Mouse (Mus musculus) neural tube, embryonic 15.5 days (tissue): ENCODE results near the gene Gpr87. TPM values are rescaled to one million over a fixed set of nuclear protein-coding genes. Genes with fewer than 3 reads are reported as not detected.

ENCODE experiments used
- ATAC-seq: fragments of 200-750 bp; cut with Nextera tagmentation; 2 replicates; pipeline ENCODE4 v1.8.0; 2017; ENCODE audit warnings: mild to moderate bottlenecking, moderate TSS enrichment, moderate library complexity; ENCODE audit not compliant: low FRiP score
- H3K27ac ChIP-seq: fragments of 300-500 bp; sonication (generic); replicated peaks from 2 replicates; pipeline ENCODE4 v1.5.1; 2015; ENCODE audit warnings: mild to moderate bottlenecking, inconsistent platforms
- H3K27me3 ChIP-seq: fragments of 300-500 bp; sonication (generic); replicated peaks from 2 replicates; pipeline ENCODE4 v1.6.1; 2015; ENCODE audit warnings: inconsistent platforms
- H3K36me3 ChIP-seq: fragments of 300-500 bp; sonication (generic); 2 replicates; pipeline ENCODE4 v1.6.1; 2015; ENCODE audit warnings: inconsistent platforms
- H3K4me1 ChIP-seq: fragments of 300-500 bp; sonication (generic); 2 replicates; pipeline ENCODE4 v1.6.1; 2015; ENCODE audit warnings: inconsistent platforms
- H3K4me2 ChIP-seq: fragments of 300-500 bp; sonication (generic); 2 replicates; pipeline ENCODE4 v1.6.1; 2015; ENCODE audit warnings: inconsistent platforms, mild to moderate bottlenecking, moderate library complexity
- H3K4me3 ChIP-seq: fragments of 300-500 bp; sonication (generic); replicated peaks from 2 replicates; pipeline ENCODE4 v1.5.1; 2015; ENCODE audit warnings: mild to moderate bottlenecking, inconsistent platforms
- H3K9ac ChIP-seq: fragments of 300-500 bp; sonication (generic); replicated peaks from 2 replicates; pipeline ENCODE4 v1.6.1; 2015; ENCODE audit warnings: mild to moderate bottlenecking, inconsistent platforms
- H3K9me3 ChIP-seq: fragments of 300-500 bp; sonication (generic); replicated peaks from 2 replicates; pipeline ENCODE4 v1.6.1; 2016; ENCODE audit warnings: inconsistent platforms
- WGBS: fragments of 180-500 bp; shearing (Covaris S2); methylation state at CpG from one replicate; pipeline ENCODE4 v1.1.7; 2015; ENCODE audit warnings: mixed read lengths; 5-methylcytosine and 5-hydroxymethylcytosine counted together
- polyA plus RNA-seq: library from polyadenylated mRNA; unstranded; fragments of >200 nt; fragmentation: Nextera tagmentation; extraction: Ambion mirVana; gene quantifications from 2 replicates; pipeline ENCODE4 v1.2.1, GENCODE M21; 2015

The Gpr87 gene
- polyA plus RNA-seq = 0.13 and 0.77 TPM in 2 replicates

DNA sequence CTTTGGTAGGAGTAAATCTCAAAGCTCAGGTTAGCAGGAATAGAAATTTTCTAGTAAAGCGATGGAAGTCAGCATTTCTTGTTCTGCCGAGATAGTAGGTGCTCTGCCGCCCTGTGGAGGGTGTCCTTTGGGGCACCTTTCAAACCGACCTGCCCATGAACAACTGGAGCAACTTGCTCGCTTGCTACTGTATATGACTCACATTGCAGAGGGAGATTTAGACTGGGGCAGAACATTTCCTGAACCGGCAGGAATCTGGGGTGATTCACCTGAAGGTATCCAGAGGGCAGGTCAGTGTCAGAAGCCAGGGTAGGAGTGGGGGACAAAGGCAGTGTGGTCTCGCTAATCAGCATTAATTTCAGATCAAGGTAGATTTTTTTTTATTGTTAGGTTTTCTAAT, at the start of gene Gpr87:
Gpr87 (minus strand) TSS at position 167 of the 400 bp plus-strand sequence.
- no peak within 1 kb of the TSS for H3K9ac ChIP-seq
- H3K27me3 ChIP-seq = no peaks in the 10 kb centered on the region
- no peaks in the 10 kb centered on the region for H3K4me1 ChIP-seq
- H3K9me3 ChIP-seq = no peaks in the 10 kb centered on the region
- H3K36me3 ChIP-seq = no peaks in the 10 kb centered on the region
- 92% methylated on average over 7 of the region's 7 CpGs for WGBS
- no peak within 1 kb of the TSS for H3K4me3 ChIP-seq
- no peak within 1 kb of the TSS for H3K4me2 ChIP-seq
- H3K27ac ChIP-seq = no peak within 1 kb of the TSS
- ATAC-seq = no peak

DNA sequence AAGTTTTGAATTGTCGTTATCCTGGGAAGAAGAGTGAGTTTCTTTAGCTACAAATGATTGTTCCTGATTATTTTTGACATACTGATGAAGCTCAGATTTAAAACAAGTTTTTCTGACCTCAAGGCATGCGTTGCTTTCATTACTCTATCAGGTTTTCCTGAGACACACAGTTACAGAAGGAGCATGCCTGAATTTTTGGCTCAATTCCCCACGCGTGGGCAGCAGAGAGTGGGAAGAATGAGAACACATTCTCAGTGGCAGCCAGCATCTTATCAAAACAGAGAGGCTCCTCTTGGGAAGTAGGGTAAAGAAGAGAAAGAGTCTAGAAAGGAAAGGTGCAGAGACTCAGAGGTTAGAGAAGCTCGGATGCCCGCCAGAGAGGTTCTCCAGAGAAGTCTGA, 48.5 kb upstream of the Gpr87 start:
- Histone ChIP-seq H3K9me3 (no peaks in the 10 kb centered on the region), H3K4me2 (no peak overlapping the region), H3K9ac (no peak overlapping the region), H3K27me3 (no peaks in the 10 kb centered on the region), H3K27ac (no peak overlapping the region), H3K4me3 (no peak overlapping the region), H3K36me3 (no peaks in the 10 kb centered on the region), H3K4me1 (no peaks in the 10 kb centered on the region)
- no peak for ATAC-seq
- WGBS = 84% methylated on average over 6 of the region's 6 CpGs

DNA sequence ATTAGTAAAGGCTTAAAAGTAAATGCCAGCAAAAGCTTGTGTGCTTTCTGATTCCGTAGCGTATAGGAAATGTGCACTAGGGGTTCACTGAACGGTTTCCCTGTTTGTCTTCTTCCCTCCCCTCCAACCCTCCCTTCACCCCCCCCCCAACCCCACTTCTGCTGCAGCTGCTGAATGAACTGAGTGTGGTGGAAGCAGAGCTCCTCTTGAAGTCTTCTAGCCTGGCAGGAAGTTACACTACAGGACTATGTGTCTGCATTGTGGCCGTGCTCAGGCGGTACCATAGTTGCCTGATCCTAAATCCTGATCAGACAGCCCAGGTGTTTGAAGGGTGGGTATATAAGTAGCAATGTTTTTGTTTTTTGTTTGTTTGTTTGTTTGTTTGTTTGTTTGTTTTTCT, 40.0 kb upstream of the Gpr87 start:
- Histone ChIP-seq H3K9me3 (no peaks in the 10 kb centered on the region), H3K27me3 (no peaks in the 10 kb centered on the region), H3K9ac (no peak overlapping the region), H3K4me1 (no peaks in the 10 kb centered on the region), H3K36me3 (0 out of 2 replicates have a peak, but pooled peaks cover 4% of the 10 kb centered on the region), H3K27ac (no peak overlapping the region), H3K4me2 (no peak overlapping the region), H3K4me3 (no peak overlapping the region)
- WGBS = 71% methylated on average over 5 of the region's 5 CpGs
- no peak for ATAC-seq

DNA sequence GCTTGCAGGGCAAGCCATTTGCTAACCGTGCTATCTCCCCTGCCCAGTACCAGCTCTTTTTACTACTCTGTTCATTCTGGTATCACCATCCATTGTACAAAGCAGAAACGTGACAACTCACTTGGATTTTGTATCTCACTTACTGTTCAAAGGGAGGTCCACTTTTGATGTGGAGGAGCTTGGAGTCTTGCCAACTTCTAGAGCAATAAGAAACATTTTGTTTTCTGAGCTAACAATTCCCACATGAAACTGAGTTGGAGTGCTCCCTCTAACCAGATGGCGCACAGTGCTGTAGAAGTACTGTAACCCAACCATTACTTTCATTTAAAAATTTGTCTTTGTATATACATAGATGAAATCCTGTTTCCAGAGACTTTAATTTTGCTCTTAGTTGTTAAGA, 36.0 kb upstream of the Gpr87 start:
- Histone ChIP-seq H3K27me3 (no peaks in the 10 kb centered on the region), H3K27ac (no peak overlapping the region), H3K4me2 (no peak overlapping the region), H3K9ac (no peak overlapping the region), H3K4me3 (no peak overlapping the region), H3K4me1 (no peaks in the 10 kb centered on the region), H3K9me3 (no peaks in the 10 kb centered on the region), H3K36me3 (0 out of 2 replicates have a peak, but pooled peaks cover 4% of the 10 kb centered on the region)
- 71% methylated on average over 3 of the region's 3 CpGs for WGBS
- no peak for ATAC-seq

DNA sequence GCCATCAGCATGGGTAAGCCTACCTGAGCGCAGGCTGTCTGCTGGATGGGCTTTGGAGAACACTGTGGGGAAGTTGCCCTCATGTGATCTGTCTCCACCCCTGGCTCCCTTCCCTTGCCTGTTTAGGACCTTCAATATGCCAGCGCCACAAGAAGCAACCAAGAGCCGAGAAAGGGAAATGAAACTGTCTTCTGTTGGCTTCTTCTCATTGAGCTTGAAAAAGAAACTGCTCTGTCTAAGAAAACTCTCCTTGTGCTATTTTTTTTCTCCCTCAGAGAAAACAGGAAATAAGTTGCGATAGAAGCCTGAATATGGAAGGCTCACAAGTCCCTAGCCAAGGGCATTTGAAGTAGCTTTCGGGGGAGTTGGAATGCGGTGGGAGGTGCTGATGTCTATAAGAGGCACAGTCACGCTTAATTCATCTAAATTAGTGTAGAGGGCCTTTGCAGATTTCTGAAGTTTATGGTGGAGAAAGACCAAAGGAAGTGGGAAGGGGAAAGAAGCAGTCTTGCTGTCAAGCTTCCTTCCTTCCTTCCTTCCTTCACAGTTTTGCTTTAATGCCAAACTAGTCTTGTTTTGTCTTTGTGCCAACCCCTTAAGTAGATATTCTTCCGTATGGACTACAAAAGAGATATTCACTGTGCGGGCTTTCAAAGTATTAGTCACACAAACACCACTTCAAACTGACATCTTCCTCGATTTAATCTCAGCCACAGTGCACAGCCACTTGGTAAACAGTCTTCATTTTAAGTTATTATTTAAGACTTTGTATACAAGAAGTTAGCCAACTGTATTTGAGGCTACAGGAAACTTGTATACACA, 34.0 kb upstream of the Gpr87 start:
- H3K27ac ChIP-seq = peak overlapping the region; percentile 24; the same call in 1 of the 2 replicates

DNA sequence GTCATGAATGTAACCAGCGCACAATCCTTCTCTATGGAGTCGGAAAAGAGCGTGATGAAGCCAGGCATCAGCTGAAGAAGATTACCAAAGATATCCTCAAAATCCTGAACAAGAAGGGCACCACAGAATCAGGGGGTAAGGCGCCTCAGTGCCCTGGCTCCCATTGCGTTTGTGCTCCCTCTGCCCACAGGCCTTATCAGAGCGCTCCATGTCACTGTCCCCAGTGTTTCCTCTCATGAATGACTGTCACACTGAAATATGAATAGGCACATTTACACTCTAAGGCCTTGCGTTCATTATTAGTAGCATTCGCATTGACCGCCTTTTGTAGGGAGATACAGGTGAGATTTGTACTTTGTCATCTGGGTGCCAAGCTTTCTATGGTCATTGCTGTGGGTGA, 32.8 kb upstream of the Gpr87 start:
- Histone ChIP-seq H3K9me3 (no peaks in the 10 kb centered on the region), H3K9ac (no peak overlapping the region), H3K4me1 (no peaks in the 10 kb centered on the region), H3K4me3 (no peak overlapping the region), H3K4me2 (no peak overlapping the region), H3K27ac (no peak overlapping the region), H3K36me3 (no peaks in the 10 kb centered on the region), H3K27me3 (no peaks in the 10 kb centered on the region)
- ATAC-seq = no peak
- 99% methylated on average over 9 of the region's 9 CpGs for WGBS

More for the DNA sequence above, 34.0 kb upstream of the Gpr87 start:
- Histone ChIP-seq H3K4me3 (no peak overlapping the region), H3K27me3 (no peaks in the 10 kb centered on the region), H3K4me1 (no peaks in the 10 kb centered on the region), H3K9ac (no peak overlapping the region), H3K9me3 (no peaks in the 10 kb centered on the region), H3K4me2 (no peak overlapping the region), H3K36me3 (0 out of 2 replicates have a peak, but pooled peaks cover 4% of the 10 kb centered on the region)
- no peak for ATAC-seq
- 47% methylated on average over 10 of the region's 10 CpGs for WGBS

DNA sequence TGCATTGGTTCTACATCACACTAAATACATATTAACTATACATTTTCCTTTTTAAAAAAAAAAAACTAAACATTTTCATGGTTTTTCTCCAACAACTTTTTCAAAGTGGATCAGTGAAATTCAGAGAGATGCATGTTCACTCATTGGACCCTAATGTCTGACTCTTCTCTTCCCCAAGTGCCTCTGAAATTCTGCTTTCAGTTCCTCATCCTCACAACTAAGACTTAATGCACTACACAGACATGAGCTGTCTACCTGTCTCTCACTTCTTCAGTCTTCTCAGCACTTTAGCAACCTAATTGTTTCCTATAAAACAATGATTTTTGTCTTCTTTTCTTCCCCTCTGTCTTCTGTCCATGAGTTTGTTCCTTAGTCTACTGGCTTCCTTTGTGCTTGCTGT, 30.5 kb upstream of the Gpr87 start:
- Histone ChIP-seq H3K4me1 (no peaks in the 10 kb centered on the region), H3K36me3 (no peaks in the 10 kb centered on the region), H3K9ac (no peak overlapping the region), H3K9me3 (no peaks in the 10 kb centered on the region), H3K27me3 (no peaks in the 10 kb centered on the region), H3K4me2 (no peak overlapping the region), H3K27ac (no peak overlapping the region), H3K4me3 (no peak overlapping the region)
- no peak for ATAC-seq

DNA sequence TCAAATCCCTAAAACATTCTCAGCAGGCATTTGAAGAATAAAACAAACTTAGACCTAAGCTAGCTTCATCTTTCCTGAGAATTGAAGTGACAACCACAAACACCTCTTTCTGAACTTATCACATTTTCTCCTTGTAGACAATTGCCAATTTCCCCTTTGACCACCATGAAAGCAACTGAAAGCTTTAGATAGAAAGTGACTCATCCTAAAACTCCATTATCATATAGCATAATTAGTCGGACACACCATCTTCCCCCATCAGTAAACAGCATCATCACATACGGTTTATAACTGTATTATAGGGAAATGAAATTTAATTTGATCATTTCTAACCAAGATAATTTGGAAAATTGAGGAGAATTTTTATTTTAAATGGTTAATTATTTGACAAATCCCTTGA, 27.4 kb upstream of the Gpr87 start:
- Histone ChIP-seq H3K27ac (no peak overlapping the region), H3K9me3 (no peaks in the 10 kb centered on the region)
- 91% methylated on average over 2 of the region's 2 CpGs for WGBS

DNA sequence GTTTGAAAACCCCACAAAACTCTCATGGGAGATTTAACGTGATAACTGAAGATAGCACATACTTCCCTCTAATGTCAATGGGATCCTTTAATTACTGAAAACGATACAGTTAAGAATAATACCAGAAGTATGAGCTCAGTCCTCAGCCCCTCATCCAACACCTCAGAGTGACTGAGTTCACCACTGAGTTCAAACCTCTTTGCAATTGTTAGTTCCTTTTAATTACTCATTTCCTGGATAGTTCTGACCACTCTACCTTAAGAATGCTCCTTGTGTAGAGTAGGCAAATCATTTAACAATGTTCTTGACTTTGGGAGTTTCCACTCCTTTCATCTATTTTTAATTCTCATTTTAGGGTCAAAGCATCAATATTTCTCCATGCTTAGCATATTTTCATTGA, 24.4 kb upstream of the Gpr87 start:
- whole genome bisulfite sequencing = 88% methylated on average over 2 of the region's 2 CpGs
- H3K36me3 ChIP-seq = no peaks in the 10 kb centered on the region
- H3K27me3 ChIP-seq = no peaks in the 10 kb centered on the region
- H3K4me1 ChIP-seq = no peaks in the 10 kb centered on the region
- no peak overlapping the region for H3K27ac ChIP-seq
- ATAC-seq = no peak
- H3K9me3 ChIP-seq = no peaks in the 10 kb centered on the region
- no peak overlapping the region for H3K9ac ChIP-seq
- no peak overlapping the region for H3K4me2 ChIP-seq
- no peak overlapping the region for H3K4me3 ChIP-seq

More for the DNA sequence above, 27.4 kb upstream of the Gpr87 start:
- H3K27me3 ChIP-seq = no peaks in the 10 kb centered on the region
- H3K9ac ChIP-seq = no peak overlapping the region
- H3K4me2 ChIP-seq = no peak overlapping the region
- H3K36me3 ChIP-seq = no peaks in the 10 kb centered on the region
- H3K4me3 ChIP-seq = no peak overlapping the region
- H3K4me1 ChIP-seq = no peaks in the 10 kb centered on the region
- no peak for ATAC-seq

DNA sequence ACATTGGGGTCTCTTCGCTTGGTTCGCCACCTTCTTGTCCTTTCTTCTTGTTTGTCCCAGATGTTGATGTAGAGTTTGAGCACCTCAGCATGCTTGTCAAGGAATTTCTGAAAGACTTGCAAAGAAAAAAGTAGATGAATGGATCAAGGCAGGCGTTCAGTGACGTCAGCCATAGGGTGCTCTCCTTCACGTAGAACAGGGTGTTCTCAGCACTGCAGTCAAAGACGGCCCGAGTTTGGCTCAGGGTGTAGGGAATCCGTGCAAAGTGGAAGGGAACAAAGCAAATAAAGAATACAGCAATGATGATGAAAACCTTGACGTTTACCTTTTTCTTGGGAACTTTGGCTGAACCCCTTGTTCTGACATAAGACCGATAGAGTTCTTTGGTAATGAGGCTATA, 22.3 kb upstream of the Gpr87 start:
- H3K9me3 ChIP-seq = no peaks in the 10 kb centered on the region
- H3K4me1 ChIP-seq = no peaks in the 10 kb centered on the region
- no peak for ATAC-seq
- H3K4me3 ChIP-seq = no peak overlapping the region
- H3K27ac ChIP-seq = no peak overlapping the region
- H3K4me2 ChIP-seq = no peak overlapping the region
- 95% methylated on average over 10 of the region's 10 CpGs for WGBS
- no peak overlapping the region for H3K9ac ChIP-seq
- no peaks in the 10 kb centered on the region for H3K27me3 ChIP-seq
- no peaks in the 10 kb centered on the region for H3K36me3 ChIP-seq

DNA sequence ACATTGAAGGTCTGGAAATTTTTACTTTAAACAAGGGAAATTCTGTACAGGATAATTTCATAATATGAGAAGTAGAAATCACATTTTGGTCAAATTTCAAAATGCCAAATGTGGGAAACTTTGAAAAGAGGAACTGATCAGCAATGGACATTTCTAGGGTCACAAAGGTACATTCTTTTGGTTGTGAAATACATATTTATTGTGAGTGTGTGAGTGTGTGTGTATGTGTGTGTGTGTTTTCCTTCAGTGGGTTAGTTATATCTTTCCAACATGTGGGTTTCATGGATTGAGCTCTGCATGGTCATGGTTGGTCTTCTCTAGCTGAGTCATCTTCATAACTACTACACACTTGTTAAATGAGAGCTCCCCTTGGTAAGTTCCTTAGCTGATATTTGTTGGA, 17.5 kb upstream of the Gpr87 start:
- Histone ChIP-seq H3K36me3 (no peaks in the 10 kb centered on the region), H3K27me3 (no peaks in the 10 kb centered on the region), H3K4me1 (no peaks in the 10 kb centered on the region), H3K9ac (no peak overlapping the region), H3K4me3 (no peak overlapping the region), H3K9me3 (no peaks in the 10 kb centered on the region), H3K4me2 (no peak overlapping the region), H3K27ac (no peak overlapping the region)
- ATAC-seq = no peak

DNA sequence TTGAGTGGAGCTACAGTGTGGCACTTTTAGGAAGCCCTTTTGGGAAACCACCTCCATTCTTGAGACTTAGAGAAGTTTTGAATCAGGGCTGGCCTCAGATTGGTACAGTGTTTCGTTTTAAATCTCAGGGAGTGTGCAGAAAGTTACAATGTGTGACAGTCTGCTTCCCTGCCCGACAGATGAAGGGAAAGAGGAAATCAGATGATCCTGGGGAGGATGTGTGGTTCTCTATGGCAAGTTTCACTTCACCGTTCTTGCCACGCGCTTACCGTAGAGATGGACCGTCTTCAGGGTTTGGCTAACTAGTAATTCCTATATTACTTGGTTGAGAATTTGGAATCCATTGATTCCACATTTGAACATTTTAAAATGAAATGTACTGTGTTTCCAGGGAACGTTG, 16.9 kb upstream of the Gpr87 start:
- Histone ChIP-seq H3K36me3 (no peaks in the 10 kb centered on the region), H3K27ac (no peak overlapping the region), H3K4me1 (no peaks in the 10 kb centered on the region), H3K9me3 (no peaks in the 10 kb centered on the region), H3K9ac (no peak overlapping the region), H3K4me3 (no peak overlapping the region), H3K27me3 (no peaks in the 10 kb centered on the region), H3K4me2 (no peak overlapping the region)
- ATAC-seq = no peak
- 89% methylated on average over 8 of the region's 8 CpGs for WGBS
